Mouse (Mus musculus) cerebellum, adult 9-10 months (tissue): ENCODE measurements around the gene Rab5c.

Experiments
- DNase-seq: peaks from one replicate; pipeline ENCODE4 v3.0.0; 2022

The Rab5c gene

GRCm38 (mm10) chr11:100750127-100750526, 12.1 kb upstream of the Rab5c start:
- no peak for DNase-seq

- DNase-seq: no peak
Observed at GRCm38 (mm10) chr11:100749469-100749868, 11.5 kb upstream of the Rab5c start.

DNA sequence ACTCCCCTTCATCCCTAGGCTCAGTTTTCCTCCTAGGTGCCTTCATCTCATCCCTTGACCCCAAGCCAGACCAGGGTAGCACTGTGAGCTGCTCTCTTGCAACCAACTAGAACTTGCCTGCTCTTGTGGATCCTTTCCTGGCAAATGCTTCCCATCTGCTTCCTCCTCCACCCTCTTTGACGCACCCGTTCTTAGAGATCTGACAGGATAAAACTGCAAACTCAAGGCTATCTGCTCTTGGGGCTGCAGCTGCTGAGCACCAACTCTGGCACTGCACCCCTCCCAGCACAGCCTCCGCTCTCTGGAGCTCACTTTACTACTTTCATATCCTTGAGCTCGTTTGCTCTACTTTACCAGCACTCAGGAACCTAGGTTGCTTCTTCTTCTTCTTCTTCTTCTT, 10.6 kb upstream of the Rab5c start:
- no peak for DNase-seq

- DNase-seq: no peak
Observed at GRCm38 (mm10) chr11:100747114-100747513, 9.1 kb upstream of the Rab5c start.

DNA sequence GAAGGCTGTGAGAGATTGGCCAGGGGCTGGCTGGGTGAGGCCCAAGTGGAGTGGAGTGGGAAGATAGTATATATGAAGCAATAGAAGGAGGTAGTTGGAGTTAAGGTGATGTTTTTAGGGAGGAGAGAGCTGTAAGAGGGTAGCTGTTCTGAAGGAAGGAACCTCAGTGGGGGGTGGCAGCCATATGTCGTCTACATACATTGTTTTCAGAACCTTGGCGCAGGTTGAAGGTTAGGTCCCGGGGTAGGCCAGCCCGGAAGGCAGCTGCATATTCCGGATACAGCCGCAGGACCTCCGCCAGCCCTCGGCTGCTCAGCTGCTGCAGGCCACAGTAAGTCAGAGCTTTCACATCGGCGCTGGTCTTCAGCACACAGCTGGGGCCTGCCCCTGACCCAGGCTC, 8.5 kb upstream of the Rab5c start:
- DNase-seq: no peak

DNA sequence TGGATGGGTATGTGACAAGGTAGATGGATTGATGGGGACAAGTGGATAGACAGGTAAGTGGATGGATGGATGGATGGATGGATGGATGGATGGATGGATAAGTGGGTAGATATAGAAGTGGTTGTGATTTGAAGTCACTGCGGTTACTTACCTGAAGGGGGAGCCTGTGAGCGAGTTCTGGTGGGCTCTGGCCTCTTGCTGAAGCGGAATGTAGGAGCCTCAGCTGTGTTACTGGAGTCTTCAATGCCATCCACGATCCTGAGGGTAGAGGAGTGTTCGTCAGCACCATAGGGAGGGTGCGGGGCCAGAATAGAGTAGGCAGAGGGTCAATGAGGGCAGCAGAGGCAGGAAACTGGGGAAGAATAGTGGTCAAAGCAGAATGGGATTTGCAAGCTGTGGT, 7.1 kb upstream of the Rab5c start:
- peak; percentile 62 for DNase-seq

DNA sequence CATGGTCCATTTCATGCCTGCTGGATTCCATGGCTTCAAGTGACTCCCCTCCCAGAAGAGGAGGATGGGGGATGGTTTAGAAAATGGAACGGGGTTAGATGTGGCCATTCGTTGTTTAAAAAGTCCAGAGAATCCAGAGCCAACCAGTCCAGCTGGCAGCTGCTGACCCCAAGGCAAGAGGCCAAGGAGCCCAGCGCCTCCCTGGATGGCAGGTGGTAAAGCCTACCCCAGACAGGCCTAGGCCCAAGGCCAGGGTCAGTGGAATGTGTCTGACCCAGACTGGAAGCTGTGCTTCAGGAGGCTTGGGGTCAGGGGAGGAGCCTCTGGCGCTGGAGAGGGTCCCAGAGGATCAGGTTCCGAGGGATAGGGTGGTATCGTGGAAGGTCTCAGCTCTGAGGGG, 3.3 kb upstream of the Rab5c start:
- peak; percentile 51 for DNase-seq

DNA sequence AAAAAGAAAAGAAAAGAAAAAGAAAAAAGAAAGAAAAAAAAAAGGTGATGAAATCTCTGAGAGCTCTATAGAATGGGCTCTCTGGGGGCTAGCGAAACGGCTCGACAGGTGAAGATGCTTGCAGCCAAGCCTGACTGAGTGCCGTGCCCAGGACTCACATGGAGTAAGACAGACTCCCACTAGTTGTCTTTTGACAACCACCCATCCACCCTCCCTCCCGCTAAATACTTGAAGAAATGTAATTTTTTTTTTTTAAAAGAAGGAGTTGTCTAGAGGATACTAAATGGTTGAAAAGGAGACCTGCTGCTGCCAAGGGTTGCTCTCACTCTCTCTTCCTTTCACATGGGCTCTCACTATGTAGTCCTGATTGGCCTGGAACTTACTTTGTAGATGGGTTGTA, 734 bp upstream of the Rab5c start:
- peak; percentile 61 for DNase-seq

- DNase-seq: peak; percentile 45
Observed at GRCm38 (mm10) chr11:100737105-100737733, 796 bp downstream of the Rab5c start.

DNA sequence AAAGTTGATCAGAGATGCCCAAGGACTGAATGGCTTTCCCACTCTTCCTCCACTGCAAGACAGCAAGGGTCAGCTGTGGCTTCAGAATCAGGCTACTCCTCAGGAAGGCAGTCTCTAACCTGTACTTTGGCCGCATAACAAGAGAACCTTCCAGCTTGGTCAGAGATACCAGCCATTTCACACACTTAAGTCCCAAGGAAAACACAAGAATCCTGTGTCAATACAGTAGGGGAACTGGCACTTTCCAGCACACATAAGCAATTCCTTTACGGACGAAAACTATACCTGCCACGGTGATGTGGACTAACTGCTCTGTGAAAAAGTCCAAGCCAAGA, 1.3 kb downstream of the Rab5c start:
- no peak for DNase-seq

DNA sequence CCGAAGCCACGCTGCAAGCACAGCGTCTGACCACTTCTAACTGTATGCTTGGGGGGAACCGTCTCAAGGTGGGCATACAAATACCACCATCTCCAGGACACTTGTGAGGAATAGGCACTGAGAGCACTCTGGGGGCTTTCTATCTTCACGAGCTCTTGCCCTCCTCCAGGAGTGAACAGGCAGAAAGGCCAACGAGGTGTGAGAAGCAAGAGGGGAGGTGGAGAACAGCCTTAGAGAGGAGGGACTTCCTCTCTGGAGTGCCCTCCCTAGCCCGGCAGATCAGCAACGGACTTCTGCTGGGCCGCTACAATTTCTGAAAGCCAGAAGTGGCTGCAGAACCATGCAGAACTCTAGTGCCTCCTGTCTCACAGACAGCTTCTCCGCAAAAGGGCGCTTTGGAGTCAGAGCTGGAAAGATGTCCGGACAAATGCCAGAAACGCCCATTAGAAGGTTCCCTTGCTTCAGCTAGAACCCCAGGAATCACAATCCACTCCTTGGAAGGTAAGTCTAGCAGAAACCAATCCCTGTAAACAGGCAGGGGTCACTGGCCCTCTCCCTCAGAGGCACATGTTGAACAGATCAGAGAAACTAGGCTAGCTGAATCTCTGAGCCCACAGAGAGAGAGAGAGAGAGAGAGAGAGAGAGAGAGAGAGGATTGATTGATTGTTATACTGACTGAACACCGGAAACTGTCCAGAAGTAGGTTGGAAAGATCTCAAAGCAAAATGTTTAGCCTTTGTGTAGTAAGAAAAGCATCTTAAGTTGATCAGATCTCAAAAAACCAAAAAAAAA, 1.9 kb downstream of the Rab5c start:
- DNase-seq: no peak

GRCm38 (mm10) chr11:100735134-100735865, 2.7 kb downstream of the Rab5c start:
- no peak for DNase-seq

DNA sequence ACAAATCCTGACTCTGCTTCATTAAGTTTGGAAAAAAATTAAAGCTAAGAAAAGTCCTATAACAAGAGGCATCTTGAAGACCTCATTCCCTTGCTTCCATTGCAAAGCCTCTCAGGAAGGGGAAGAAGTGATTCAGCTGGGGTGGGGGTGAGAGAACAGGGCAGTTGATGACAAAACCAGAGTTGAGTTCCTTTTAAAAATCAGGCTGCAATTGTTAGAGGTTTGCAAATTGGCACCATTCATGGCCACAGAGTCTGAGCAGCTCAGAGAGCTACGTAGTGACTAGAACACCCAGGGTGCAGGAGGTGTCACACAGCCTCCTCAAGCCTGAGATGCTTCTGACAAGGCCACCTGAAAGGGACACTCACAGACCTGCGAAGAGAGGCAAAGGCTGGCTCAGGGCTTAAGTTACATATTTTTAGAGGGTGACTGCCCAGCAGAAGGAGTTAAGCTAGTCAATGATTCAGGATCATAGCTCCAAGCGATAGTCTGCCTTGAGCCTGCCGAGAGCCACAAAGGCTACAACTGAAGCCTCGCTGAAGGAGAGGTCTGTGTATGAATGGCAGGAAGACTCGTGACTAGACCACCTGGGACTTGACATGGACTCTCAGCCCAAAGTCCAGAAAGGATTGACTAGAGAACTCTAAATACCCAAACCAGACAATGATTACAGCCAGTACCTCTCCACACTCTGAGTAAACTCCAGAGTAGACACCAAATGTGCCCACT, 7.4 kb downstream of the Rab5c start:
- DNase-seq: no peak

DNA sequence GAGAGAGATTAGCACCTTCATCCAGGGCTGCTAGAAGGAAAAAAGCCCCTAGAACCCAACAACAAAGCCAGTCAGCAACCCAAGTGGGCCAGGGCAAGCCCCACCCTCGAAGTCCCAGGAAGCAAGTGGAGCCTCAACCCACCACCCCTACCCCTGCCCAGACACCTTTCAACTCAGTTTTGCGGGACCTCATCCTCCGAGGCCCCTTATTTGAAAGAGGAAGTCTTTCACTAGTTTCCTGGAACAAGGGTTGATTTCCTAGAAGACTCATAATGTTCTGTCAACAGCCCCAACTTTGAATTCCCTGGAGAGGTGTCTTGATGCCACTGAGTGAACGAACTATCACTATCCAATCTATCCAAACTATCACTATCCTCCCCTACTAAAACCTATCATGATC, 8.0 kb downstream of the Rab5c start:
- DNase-seq: no peak

DNA sequence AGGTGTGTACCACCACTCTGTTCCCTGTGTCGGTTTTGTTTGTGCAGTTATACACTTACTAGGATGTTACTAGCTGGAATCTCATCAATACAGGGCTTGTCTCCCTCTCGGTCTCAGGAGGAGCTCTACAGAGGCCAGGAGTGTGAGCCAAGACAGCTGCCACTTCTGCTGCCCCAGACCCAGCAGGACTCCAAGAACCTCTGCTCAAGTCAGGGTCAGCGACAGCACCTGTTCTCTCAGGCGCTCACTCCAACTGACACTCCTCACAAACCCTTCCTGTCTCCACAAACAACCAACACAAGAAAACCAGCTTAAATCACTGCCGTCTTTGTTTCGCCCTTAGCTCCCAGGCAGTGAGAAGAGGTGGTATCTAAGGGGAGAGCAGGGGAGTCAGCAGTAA, 9.4 kb downstream of the Rab5c start:
- no peak for DNase-seq

GRCm38 (mm10) chr11:100727201-100727600, 10.8 kb downstream of the Rab5c start:
- DNase-seq: no peak

DNA sequence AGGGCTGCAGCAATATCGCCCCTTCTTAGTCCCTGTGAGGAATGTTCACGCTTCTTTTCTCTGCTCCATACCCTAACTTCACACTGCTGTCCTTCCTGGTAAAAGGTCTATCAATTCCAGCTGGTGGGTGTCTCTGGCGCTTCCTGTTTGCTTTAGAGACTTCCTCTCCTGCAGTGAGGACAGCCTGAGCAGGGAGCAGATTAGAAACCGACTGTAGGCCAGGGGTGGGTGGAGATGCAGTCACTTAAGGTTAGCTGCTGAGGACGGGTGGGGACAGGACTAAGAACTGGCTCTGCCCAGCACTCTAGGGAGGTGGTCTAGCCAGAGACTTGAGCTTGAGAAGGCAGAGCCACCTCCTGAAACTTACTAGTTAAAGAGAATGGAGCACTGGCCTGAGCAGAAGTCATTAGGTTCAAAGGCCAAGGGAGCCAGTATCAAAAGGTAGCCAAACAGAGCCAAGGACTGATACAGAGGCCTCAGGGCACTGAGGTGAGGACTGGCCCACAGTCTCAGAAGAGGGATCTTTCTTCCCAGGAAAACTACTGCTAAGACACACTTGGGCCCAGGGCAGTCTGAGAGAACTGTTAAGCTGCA, 13.0 kb downstream of the Rab5c start:
- no peak for DNase-seq

- no peak for DNase-seq
Observed at GRCm38 (mm10) chr11:100722493-100723028, 15.5 kb downstream of the Rab5c start.

DNA sequence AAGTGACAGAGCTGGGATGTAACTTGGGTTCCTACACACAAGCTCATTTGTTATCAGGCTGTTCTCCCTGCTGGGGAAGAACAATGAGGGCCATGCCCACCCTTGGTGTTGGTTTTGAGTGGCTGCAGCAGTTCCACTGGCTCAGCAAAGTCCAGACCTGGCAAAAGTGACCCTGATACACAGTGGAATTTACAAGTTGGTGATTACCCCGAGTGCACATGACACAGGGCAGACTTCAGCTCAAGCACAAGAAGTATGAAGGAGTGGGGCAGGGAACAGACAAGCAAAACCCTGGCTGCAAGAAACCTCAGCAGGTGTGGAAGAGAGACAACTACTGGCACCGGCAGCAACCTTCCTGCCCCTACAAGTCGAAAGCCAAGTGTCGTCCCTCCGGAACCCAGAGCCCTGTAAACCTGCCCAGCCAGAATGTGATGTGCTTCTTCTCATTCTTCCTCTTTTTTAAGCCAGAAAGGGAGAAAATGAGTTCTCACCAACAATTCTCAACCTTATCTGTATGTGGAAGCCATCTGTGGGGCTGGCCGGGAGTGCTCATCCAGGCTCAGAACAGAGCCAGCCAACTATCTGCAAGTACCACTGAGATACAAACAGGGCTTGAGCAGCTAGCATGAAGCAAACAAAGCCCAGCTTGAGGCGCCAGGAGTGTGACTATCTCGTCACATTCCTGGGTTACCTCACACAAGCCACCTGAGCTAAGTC, 16.1 kb downstream of the Rab5c start:
- DNase-seq: no peak

DNA sequence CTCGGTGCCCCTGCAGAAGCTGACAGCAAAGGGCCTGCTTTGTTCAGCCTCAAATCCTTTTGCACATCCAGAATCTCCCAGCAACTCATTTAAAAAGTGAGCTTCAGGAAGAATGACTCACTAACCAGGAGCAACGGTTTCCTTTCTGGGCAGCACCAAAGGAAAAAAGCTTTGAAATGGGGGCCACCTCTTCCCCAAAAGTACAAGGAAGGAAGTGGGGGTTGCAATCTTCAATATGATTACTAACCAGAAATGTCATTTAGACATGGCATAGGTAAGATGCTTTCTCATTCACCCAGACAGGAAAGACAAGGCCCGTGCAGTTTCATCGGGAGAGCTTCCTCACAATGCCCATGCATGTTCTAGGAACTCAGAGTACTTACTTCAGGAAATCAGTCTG, 16.8 kb downstream of the Rab5c start:
- no peak for DNase-seq

DNA sequence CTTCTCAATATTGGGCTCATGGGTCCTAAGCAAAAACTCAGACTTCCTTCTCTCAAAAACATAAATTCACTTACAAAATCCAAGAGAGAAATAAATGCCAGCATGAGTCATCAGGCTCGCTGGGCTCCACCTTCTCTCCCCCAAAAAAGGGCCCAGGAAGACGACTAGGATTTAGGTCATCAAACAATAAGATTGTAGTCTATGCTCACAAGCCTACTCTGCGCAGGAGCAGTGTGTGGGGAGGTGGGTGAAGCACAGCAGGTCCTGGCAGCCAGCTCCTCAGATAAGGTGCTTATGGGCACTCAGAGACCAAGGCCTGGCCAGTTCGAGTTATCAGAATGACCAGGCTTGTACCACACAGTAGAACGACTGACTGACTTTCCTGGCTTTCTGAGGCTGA, 17.7 kb downstream of the Rab5c start:
- no peak for DNase-seq

DNA sequence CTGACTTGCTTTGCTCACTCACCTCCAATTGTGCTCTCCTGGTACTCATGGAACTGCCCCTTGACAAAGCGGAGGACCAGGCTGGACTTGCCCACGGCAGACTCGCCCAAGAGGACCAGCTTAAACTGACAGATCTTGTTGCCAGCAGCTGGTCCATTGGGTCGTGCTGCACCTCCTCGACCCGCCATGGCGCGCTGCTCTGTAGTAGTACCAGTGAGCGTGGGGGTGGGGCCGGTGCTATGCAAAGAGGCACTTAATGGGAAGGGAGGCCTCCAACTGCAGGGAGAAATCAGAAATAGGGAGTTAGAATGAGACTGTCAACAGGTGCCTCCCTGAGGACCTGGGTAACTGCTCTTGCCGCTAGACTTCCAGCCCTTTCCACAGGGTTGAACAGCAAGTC, 18.1 kb downstream of the Rab5c start:
- DNase-seq: no peak
